Mouse (Mus musculus) E14TG2a.4 (cell line): ENCODE measurements around the gene Trim41.

Experiments used
- H3K27me3 ChIP-seq: 2 replicates; pipeline ENCODE4 v1.6.1; 2014; ENCODE audit warnings: low read length, control low read depth; ENCODE audit not compliant: insufficient read depth
- H3K36me3 ChIP-seq: 2 replicates; pipeline ENCODE4 v1.6.1; 2014; ENCODE audit warnings: low read length, control low read depth; ENCODE audit not compliant: insufficient read depth
- H3K4me1 ChIP-seq: replicated peaks from 2 replicates; pipeline ENCODE4 v1.6.1; 2014; ENCODE audit warnings: low read depth, low read length, control low read depth
- H3K4me3 ChIP-seq: replicated peaks from 2 replicates; pipeline ENCODE4 v1.5.1; 2014; ENCODE audit warnings: mild to moderate bottlenecking, low read length
- H3K9me3 ChIP-seq: 2 replicates; pipeline ENCODE4 v1.6.1; 2014; ENCODE audit warnings: low read length, control low read depth
- CTCF ChIP-seq: conservative IDR thresholded peaks from 2 replicates; pipeline ENCODE4 v1.5.1; 2014; ENCODE audit warnings: low read length
- NANOG ChIP-seq: IDR thresholded peaks from 2 replicates; pipeline ENCODE4 v1.6.1; 2014; ENCODE audit warnings: borderline replicate concordance, low read length, mixed read lengths
- POU5F1 ChIP-seq: IDR thresholded peaks from 2 replicates; pipeline ENCODE4 v1.6.1; 2014; ENCODE audit warnings: low read length, borderline replicate concordance

Trim41 gene

DNA sequence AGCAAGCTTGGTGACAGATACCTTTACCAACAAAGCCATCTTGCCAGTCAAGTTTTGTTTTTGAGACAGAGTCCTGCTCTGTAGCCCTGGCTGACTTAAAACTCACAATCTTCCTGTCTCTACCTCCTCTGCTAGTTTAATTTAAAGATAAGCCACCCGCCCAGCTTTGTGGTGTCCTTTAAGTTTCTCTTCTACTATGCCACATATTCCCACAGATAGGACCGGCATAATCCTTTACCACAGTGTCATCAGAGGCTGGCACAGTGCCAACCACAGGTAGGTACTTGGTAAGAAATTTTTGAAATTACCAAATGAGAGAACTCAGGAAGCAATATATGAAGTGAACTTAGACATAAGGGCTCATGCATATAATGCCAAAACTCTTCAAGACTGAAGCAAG, 7.0 kb downstream of the Trim41 start:
- Histone ChIP-seq H3K4me3 (no peak overlapping the region), H3K27me3 (no peaks in the 10 kb centered on the region), H3K36me3 (peaks cover 100% of the 10 kb centered on the region), H3K9me3 (no peaks in the 10 kb centered on the region), H3K4me1 (peaks cover 60% of the 10 kb centered on the region)
- TF ChIP-seq NANOG (no peak), CTCF (no peak), POU5F1 (no peak)

DNA sequence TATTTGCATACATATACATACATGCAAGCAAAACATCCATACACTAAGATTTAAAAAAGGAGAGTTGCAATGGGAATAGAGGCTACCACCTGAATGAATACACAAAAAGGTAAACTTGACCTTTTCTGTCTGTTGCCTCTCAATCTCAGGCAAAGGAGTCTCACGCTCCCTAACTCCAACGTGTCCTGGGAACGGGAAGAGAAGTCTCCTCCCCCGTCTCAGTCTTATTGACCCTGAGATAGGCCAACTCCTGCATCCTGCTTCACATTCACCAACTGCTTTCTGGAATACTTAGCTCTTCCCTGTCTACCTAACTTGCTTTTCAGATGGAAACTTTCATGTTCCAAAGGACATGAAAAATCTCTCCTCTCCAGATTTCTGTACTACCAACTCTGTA, 7.7 kb downstream of the Trim41 start:
- H3K4me1 ChIP-seq: peaks cover 55% of the 10 kb centered on the region
- TF ChIP-seq POU5F1 (no peak), NANOG (no peak), CTCF (no peak)
- no peak overlapping the region; the same call in 1 of the 2 replicates for H3K4me3 ChIP-seq
- no peaks in the 10 kb centered on the region for H3K9me3 ChIP-seq
- no peaks in the 10 kb centered on the region for H3K27me3 ChIP-seq
- peaks cover 100% of the 10 kb centered on the region for H3K36me3 ChIP-seq

- H3K4me1 ChIP-seq: peaks cover 57% of the 10 kb centered on the region
- TF ChIP-seq POU5F1 (no peak), CTCF (no peak), NANOG (no peak)
- peaks cover 100% of the 10 kb centered on the region for H3K36me3 ChIP-seq
- no peak overlapping the region; the same call in 1 of the 2 replicates for H3K4me3 ChIP-seq
- no peaks in the 10 kb centered on the region for H3K9me3 ChIP-seq
- no peaks in the 10 kb centered on the region for H3K27me3 ChIP-seq
Measured at GRCm38 (mm10) chr11:48808737-48809433, 8.3 kb downstream of the Trim41 start.

DNA sequence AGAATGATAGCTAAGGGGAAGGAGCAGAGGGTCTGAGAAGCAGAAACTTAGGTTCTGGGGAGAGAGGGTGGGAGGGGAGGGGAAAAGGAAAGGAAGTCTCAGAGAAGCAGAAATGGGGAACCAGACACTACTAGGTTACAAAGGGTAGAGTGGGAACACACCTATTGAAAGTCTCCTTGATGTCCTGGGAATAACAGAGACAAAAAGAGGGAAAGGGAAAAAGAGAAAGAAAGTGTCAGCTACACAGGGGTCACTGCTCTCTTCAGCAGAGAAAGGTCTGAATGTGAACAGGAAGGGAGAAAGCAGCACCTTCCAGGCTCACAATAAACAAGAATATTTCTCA, 8.9 kb downstream of the Trim41 start:
- H3K4me3 ChIP-seq: no peak overlapping the region
- H3K9me3 ChIP-seq: no peaks in the 10 kb centered on the region
- peaks cover 100% of the 10 kb centered on the region for H3K36me3 ChIP-seq
- H3K27me3 ChIP-seq: no peaks in the 10 kb centered on the region
- no peak for TF ChIP-seq NANOG
- no peak for TF ChIP-seq CTCF
- TF ChIP-seq POU5F1: no peak
- H3K4me1 ChIP-seq: peaks cover 60% of the 10 kb centered on the region

- Histone ChIP-seq H3K4me1 (peaks cover 61% of the 10 kb centered on the region), H3K36me3 (peaks cover 100% of the 10 kb centered on the region), H3K4me3 (no peak overlapping the region), H3K9me3 (no peaks in the 10 kb centered on the region), H3K27me3 (no peaks in the 10 kb centered on the region)
- no peak for TF ChIP-seq POU5F1
- no peak for TF ChIP-seq CTCF
- TF ChIP-seq NANOG: no peak
Measured at GRCm38 (mm10) chr11:48807563-48808303, 9.4 kb downstream of the Trim41 start.

DNA sequence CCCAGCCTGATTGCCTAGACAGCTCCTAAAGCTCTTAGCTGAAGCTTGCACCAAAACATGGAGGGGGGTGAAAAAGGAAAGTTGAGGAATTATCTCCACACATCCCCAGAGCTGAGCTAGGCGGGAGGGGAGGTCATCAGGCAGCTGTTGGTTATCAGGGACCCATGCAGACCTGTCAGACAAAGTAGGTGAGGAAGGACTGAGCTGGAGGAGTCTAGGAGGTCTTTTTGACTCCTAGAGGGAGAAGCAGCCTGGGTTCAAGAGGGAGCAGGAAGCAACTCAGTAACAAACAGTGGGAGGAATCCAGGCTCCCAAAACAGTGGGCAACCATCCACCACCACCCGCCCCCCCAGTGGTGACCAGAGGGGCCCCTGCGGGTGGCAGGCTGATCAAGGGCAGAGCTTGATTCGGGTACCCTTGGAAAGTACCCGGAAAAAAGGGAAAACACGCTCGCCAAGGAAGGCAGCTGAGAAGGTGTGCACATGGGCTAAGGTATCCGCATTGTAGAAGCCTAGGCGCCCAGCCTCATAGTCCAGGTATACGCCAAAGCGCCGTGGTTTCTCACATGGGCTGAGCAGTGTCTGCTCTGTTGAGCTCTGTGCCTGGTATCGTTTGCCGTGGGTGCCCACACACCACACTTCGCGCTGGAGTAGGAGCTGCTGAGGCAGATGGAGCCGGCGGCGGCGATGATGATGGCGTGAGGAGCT, 10.1 kb downstream of the Trim41 start:
- no peaks in the 10 kb centered on the region for H3K9me3 ChIP-seq
- H3K4me1 ChIP-seq: peaks cover 68% of the 10 kb centered on the region
- H3K27me3 ChIP-seq: no peaks in the 10 kb centered on the region
- no peak overlapping the region; the same call in 1 of the 2 replicates for H3K4me3 ChIP-seq
- TF ChIP-seq POU5F1 (no peak), CTCF (no peak), NANOG (no peak)
- H3K36me3 ChIP-seq: peaks cover 100% of the 10 kb centered on the region

DNA sequence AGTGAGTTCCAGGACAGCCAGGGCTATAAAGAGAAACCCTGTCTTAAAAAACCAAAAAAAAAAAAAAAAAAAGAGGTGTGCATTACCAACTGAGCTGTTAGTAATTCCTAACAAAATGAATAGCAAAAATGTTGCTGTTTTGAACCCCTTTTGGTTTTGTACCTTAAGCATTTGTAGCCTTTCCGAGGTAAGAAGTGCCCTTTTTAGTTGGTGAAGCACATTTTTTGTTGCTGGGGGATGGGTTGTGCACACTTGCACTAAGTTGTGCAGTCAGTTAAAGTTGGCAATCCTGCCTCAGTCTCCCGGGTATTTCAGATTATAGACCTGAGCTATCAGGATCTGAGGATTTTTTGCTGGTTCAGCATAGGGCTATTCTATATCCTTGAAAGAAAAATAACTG, 12.2 kb downstream of the Trim41 start:
- no peak for TF ChIP-seq CTCF
- TF ChIP-seq POU5F1: no peak
- no peak for TF ChIP-seq NANOG
- Histone ChIP-seq H3K27me3 (no peaks in the 10 kb centered on the region), H3K4me3 (peak overlapping the region; percentile 98), H3K9me3 (no peaks in the 10 kb centered on the region), H3K4me1 (peaks cover 71% of the 10 kb centered on the region), H3K36me3 (peaks cover 95% of the 10 kb centered on the region)

DNA sequence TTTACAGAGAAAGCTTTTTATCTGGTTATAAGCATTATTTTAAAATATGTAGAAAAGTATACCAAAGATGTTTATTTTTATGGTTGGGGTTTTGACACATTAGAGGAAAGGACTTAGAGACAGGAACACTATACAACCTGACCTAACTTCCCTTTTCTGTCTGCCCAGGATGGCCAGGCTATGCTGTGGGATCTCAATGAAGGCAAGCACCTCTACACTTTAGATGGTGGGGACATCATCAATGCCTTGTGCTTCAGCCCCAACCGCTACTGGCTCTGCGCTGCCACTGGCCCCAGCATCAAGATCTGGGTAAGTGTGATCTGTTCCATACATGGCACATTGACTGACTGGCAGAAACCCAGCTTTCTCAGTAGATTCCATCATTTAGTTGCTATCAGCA, 13.2 kb downstream of the Trim41 start:
- Histone ChIP-seq H3K36me3 (peaks cover 86% of the 10 kb centered on the region), H3K27me3 (no peaks in the 10 kb centered on the region)
- TF ChIP-seq NANOG (no peak), POU5F1 (no peak), CTCF (no peak)

More for the DNA sequence above, 13.2 kb downstream of the Trim41 start:
- Histone ChIP-seq H3K4me3 (peak overlapping the region; percentile 98), H3K9me3 (no peaks in the 10 kb centered on the region), H3K4me1 (peaks cover 63% of the 10 kb centered on the region)
